Mouse (Mus musculus): Measurements from ENCODE around the gene Rab4a.

Rab4a gene

DNA sequence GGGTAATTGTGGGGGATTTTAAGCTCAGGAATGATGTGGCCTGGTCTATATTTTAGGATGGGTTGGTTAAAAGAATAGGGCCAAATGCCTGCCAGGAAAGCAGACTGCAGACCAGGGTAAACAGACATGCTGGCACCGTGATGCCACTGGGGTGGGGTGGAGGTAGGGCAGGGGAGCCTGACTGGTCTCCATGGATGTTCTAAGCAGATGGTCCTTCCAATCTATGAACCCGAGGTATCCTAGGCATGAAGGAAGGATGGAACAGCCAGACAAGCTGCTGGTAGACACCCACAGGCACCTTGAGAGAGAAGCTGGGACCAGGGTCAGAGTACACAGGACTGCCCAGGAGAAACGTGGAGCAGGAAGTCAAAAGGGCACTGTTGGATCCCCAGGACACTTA, 41.8 kb downstream of the Rab4a start:
- in situ Hi-C loops (cut with MboI): no loop called here

DNA sequence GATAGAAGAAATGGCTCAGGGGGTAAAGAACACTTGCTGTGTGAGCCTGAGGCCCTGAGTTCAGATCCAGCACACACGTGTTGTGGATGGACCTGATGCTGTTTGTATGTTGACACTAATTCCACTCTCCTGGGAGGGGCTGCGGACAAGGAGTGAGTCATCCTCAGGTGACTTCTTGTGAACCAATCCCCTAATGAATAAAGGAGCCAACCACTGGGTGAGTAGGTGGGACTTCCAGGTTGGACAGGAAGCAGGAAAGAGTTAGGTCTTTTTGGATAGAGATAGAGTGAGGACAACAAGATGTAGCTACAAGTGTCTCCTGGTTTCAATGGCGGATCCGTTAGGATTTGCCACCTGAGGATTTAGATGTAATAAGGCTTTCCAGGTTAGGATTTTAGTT, 43.6 kb downstream of the Rab4a start:
- in situ Hi-C loops (cut with MboI): no loop called here

DNA sequence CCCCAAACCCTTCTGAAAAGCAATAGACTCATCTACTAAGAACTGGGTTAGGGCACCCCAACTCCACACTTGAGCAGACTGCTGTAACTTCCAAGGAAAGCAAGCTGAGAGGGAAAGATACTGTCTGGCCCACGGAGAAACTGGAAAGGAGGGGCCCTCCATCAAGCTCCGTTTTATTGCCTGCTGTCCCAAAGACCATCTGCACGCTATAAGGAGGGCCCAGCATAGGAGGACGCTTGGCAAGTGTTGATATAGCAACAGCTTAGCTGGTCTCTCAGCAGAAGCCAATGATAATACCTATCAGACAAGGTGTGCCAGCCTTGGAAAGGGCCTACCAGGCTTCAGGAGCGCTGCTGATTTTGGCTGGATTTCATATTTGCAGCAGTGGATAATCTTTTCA, 45.8 kb downstream of the Rab4a start:
- in situ Hi-C loops (cut with MboI): no loop called here

DNA sequence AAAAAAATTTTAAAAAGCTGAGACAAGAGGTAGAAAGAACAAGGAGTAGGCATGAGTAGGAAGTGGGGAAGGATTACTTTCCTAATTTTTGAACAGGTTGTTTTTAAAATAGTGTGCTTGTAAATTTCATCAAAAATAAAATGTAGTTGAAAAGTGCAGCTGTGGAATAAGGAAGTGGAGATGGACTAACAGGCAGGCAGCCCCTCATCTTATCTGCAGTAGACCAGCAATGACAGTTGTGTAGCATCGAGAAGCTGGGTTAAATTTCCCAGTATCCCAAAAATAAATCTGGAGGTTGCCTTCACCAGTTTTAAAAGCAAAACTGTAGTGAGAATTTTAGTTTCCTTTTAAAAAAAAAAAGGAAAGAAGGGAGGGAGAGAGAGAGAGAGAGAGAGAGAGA, 48.5 kb downstream of the Rab4a start:
- in situ Hi-C loops (cut with MboI): no loop called here

DNA sequence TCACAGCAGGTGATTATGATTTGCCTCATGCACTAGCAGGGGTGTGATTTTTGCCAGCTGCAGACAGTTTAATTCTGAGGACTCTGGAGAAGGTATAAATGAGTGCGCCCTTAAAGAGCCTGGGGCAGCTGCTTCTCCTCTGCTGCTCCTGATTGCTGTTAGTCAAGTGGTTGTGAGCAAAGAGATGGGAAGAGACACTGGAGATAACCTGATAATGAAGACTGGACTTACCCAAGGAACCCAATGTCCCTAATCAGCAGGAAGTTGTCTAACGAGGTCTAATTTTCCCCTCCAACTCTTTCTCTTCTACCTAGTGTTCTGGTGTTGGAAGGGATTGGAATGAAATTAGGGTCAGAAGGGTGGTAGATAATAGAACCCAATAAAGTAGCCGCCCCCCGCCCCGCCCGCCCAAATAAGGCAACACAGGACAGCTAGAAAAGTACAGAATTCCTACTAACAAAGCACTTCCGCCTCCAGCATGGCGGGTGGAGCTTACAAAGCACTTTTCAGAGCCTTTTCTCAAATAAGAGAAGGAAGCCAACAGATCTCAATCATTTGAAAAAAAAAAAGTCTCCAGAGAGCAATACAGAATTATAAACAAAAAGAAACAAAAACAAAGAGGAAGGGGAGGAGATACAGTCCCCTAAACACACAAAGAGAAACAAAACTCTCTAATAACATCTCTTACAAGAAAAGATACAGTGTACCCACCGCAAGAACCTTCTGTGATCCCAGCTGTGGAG, 49.1 kb downstream of the Rab4a start:
- in situ Hi-C loops (cut with MboI): no loop called here

DNA sequence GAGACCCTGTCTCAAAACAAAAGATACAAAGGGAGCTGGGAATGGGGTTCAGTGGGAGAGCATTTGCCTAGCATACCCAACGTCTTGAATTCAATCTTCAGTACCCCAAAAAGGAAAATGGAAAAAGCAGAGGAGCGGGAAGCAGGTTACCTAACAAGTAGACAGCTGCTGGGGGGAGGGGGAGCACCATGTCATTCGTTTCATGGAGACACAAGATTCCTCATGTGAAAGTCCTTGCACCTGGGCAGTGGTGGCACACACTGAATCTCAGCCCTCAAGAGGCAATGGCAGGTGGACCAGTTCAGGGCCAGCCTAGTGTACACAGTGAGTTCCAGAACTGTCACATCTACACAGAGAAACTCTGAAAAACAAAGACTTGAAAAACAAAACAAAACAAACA, 51.6 kb downstream of the Rab4a start:
- in situ Hi-C loops (cut with MboI): no loop called here

DNA sequence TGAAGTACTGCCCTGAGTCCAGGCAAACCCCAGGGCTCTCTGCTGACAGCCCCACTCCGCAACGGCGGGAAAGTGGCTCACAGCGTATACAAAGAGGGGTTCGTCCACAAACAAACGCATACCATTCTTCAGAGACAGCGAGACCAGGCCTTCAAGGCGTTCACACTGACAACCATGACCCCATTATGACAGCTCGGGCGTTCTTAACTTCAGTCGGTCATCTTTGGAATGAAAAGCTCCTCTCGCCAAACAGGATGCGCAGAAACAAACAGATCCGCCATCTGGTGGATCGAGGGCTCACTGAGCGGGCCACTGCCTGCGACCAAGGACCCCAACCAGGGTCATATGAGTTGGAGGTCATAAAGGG, 52.8 kb downstream of the Rab4a start:
- in situ Hi-C loops (cut with MboI): no loop called here

DNA sequence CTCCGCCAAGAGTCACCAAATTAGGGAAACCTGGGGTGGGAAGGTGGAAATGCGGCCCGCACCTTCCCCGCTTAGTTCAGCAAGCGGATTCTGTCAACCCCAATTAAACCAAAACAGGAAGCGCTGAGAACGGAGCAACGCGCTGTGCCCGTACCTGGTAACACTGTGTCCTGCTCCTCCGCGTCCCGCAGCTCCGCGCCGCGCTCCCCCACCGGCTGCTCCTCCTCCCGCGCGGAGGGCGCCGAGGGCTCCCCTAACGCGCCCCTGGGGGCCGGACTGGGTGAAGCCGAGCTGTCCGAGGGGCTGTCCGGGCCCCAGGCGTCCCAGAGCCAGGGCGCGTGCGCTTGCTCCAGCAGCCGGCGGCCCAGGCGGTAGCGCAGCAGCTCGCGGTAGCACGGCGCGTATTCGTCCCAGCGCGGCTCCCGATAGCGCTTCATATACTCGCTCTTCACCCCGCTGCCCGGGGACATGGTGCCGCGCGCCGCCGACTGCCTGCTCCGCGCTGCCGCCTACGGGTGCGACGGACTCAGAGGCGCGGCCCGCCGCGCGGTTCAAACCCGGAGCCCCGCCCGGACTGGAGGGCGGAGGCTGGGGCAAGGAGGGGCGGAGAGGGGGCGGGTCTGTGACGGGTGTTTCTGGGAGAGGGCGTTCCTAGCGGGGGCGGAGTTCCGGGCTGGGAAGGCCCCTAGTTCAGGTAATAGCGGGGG, 53.3 kb downstream of the Rab4a start:
- in situ Hi-C loops (cut with MboI): no loop called here

DNA sequence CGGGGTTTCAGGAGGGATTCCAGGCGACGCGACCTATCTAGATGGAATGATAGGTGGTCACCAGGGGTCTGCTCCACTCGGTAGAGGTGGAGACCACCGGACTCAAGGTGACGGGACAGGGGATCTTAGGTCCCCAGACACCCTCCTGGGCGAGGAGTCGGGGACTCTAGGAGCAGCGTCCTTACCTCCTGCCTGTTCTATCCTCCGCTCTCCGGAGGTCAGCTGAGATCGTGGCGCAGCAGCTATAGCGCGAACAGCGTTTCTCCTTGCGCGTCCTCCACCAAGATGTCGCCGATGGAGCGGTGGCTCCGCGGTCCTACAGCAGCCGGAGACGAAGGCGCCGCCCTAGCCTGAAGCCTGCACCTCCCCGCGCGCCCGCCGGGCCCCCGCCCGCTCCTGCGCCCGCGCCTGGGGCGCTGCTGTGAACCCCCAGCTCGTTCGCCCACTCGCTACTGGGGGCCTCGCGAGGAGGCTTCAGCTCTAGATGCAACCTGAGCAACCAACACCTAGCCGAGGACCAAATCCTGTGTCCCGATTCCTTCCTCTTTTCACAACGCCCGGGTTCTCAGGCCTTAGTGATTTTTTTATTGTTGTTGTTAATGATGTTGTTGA, 54.0 kb downstream of the Rab4a start, which contains the start of gene Ccsap:
Gene Ccsap (minus strand): TSS at position 562 of the 612 bp plus-strand sequence.
- in situ Hi-C loops (cut with MboI): no loop called here

DNA sequence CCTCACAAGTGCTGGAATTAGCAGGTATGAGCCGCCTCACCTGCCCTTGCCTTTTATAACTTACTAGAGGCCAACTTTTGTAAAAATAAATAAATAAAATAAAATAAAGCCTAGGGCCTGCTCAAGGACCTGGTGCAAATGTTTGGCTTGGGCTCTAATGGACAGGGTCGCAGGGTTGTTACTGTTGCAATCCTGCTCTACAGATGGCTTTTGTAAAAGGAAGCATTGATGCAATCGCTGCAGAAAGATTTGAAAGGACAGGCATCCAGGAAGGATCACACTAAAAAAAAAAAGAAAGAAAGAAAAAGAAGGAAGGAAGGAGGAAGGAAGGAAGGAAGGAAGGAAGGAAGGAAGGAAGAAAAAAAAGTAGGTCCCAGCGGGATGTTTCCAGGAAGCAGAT, 54.6 kb downstream of the Rab4a start:
- in situ Hi-C loops (cut with MboI): no loop called here

DNA sequence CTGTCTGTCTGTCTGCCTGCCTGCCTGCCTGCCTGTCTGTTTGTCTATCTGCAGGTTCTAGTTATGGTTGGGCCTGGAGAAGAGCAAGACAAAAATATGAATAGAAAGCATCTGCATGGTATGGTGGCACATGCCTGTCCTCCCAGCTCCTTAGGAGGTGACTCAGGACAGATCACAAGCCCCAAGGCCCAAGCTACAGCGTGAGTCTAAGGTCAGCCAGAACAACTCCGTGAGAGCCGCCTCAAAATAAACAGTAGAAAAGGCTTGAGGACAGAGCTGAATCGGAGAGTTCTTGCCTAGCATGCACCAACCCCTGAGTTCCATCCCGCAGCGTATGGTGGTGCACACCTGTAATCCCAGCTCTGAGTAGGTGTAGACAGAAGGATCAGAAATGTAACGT, 60.0 kb downstream of the Rab4a start:
- in situ Hi-C loops (cut with MboI): no loop called here

DNA sequence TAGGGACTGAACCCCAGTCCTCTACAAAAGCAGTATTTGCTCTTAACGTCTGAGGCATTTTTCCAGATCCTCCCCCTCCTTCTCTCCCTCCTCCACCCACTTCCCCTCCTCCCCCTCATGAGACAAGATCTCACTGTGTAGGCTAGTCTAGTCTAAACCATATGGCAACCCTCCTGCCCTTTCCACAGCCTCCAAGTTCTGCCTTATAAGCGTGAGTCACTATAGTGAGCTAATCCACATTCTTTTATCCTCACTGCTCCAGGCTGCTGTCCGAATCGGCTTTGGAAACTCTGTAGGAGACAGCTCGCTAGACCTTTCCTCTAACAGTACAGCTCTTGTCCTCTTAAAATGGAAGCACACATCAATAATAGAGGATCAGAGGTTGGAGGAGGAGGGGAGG, 61.2 kb downstream of the Rab4a start:
- in situ Hi-C loops (cut with MboI): no loop called here

DNA sequence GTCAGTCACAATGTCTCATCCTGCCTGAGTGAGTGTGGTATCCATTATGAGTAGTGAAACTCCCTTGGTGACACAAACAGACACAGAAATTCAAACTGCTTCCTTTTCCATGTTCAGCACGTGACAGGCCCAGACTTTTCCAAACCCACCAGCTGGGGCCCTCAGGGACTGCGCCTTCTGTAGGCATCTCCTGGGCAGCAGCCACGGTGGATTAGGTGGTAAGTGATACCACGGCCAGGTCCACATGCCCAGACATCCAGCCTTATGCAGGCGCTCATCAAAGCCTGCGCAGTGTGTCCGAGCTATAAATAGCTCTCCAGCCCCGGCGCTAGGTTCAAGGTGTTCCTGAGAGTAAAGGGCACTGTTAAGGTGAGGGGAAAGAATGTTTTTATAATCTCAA, 66.3 kb downstream of the Rab4a start:
- in situ Hi-C loops (cut with MboI): no loop called here

DNA sequence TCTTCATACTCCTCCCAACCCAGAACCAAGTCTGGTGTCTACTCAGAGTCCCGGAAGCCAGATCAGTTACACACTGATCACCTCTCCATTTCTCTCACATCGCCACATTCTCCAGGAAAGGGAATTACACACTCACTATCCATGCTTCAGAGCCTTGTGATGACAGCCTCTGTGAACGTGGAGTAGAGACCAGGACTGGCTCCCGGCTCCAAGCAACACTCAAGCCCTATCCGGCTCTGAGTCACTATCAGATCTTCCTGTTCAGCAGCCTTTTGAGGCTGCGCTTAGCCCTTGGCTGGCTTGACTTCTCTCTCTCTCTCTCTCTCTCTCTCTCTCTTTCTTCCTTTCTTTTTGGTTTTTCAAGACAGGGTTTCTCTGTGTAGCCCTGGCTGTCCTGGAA, 67.6 kb downstream of the Rab4a start:
- in situ Hi-C loops (cut with MboI): no loop called here

DNA sequence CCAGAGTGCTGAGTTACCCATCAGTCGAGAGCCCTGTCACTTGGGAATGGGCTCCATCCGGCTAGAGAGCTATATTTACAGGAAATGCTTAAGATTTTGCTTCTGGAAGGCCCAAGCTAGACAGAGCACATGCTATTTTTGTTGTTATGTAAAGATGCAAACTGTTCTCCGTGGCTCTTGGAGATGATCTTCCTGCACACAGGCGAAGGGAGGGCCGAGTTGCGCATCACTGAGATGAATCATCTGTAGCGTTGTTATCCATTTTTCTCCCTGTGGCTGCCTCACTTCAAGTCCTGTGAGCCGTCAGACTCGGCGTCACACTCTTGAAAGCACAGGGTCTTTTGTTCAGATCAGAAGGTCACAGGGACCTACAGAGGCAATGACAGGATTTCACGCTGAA, 68.5 kb downstream of the Rab4a start:
- in situ Hi-C loops (cut with MboI): no loop called here

DNA sequence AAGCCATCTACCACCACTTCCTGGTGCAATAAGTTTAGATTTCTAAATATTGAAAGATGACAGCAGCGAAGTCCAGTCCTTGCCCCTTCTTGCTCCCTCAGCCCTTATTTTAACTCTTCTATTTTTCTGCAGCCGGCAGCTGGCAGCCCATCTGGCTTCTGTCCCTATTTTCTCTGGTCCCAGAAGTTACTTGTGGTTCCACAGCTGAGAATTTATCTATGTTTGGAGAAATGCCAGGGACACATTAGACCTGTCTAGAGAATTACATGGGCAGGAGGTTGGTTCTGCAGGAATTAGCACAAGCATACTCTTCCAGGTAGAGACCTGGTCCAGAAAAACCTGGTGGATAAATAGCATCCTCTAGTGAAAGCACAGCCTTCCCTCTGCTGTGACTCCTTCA, 72.1 kb downstream of the Rab4a start:
- in situ Hi-C loops (cut with MboI): no loop called here

DNA sequence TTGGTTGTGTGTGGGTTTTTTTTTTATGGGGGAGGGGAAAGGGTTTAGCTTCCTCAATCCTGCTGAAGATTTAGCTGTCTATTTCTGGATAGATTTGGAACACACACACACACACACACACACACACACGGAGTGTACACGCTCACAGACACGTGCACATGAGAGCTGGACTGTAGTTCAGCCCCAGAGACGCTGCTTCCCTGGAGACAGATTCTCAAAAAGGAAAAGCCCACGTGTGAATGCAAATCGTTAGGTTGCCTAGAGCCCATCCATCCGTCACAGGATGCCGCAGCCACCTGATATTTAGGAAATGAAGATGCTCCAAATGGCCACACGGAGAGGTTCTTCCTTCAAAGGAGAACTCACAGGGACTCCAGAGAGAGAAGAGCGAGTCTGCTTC, 74.5 kb downstream of the Rab4a start:
- in situ Hi-C loops (cut with MboI): no loop called here

DNA sequence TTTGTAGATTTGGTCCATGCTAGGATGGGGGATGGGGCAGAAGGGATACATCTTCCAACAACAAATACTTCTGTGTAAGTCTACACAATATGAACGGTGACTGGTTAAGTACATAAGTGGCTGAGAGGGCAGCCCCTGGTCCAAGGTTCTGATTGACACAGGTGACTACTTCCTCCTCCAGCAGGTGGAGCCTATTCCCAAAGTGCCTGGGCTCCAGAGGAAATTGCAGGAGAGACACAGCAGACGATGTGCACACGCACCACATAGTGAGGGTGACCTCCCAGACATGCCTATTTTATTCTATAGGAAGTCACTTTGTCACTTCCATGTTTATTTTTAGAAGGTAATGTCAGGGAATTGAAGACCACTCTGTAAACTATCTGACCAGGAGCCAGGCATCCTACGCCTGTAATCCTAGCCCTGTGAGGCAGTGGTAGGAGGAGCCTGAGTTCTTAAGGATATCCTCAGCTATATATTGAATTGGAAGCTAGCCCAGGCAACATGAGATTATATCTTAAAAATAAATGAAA, 75.1 kb downstream of the Rab4a start:
- in situ Hi-C loops (cut with MboI): no loop called here

DNA sequence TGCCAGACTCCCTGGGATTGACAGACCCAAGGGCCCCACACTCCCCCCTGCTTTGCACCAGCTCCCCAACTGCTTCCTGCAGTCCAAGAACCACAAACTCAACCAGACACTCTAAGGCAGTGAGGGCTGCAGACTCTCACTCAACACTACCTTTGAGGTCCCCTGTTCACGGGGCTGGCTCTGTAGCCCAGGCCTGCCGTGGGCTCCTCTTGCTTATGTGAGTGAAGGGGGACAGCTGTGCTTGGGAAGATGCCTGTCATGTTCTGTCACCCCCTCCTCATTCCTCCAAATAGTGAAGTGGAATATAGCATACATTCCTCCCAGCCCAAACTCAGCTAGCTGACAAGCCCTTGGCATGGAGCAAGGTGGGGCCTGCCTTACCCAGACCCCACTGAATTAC, 76.6 kb downstream of the Rab4a start:
- in situ Hi-C loops (cut with MboI): no loop called here

DNA sequence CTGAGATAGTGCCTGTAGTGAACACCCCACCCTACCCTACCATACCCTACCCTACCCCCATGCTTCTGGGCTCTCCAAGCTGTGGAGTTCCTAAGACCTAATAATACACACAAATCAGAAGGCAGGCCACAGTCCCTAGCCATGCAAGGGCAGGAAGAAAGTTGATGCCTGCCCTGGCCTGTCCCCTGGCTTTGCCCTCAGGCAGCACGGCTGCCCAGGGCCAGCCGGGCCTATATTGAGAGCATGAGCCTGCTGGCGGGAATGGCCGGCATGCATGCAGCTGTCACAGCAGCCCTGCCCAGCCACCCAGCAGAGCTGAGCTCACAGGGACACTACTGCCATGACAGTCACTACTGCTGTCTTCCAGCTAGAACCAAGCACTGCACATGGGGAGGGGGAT, 77.3 kb downstream of the Rab4a start:
- in situ Hi-C loops (cut with MboI): no loop called here
